Mouse (Mus musculus): Measurements from ENCODE around the gene Hmgcr. TPM values are rescaled to one million over a fixed set of nuclear protein-coding genes. Genes with fewer than 3 reads are reported as not detected.

Gene Hmgcr
- polyA plus RNA-seq, 1 experiment, result 16.2 TPM

DNA sequence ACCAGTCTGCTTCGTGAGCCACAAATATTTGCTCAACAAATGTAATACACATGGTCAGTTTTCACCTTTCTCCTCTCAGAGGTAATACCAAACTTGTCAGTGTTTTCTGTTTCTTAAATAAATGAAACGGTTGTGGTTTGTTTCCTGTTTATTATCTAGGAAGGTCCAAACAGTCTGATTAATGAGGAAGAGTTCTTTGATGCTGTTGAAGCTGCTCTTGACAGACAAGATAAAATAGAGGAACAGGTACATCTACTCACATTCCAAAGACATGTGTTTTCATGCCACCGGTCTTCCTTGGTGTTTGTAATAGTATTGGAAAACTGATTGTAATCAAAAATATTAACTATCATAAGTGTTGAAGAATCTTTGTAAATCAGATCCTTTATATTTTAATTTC is 56.1 kb downstream of the Hmgcr start:
- Histone ChIP-seq H3K4me1 (ENCODE audit: control insufficient read depth, insufficient read depth, low read length) (no peaks in the 10 kb centered on the region), H3K27ac (ENCODE audit: control insufficient read depth, insufficient read depth, low read depth, low read length, poor library complexity) (no peak overlapping the region), H3K4me3 (replicated peaks; ENCODE audit: control insufficient read depth, low read depth, low read length) (no peak overlapping the region)
- 82% methylated on average over 3 of the region's 3 CpGs for WGBS
- TF ChIP-seq POLR2A (IDR thresholded peaks at IDR 0.05; ENCODE audit: borderline replicate concordance, control insufficient read depth, low read depth, low read length) (no peak), CTCF (IDR thresholded peaks at IDR 0.05; ENCODE audit: control insufficient read depth, insufficient read depth, low read length) (no peak)

DNA sequence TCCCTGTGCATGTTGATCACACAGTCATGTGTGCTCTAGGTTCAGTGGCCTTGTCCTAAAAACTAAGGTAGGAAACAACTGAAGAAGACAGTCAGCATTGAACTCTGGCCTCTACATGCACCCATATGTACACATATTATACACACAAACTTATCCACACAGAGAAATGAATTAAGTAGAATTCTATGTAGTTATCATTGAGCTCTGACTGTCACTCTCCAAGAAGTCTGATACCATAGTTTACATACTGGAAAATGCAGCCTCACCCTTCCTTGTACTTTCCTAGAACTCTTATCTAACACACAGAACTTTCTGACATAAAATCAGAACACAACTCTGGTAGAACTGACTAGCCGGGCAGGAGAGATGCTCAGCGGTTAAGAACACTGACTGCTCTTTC is 66.5 kb downstream of the Hmgcr start:
- Histone ChIP-seq H3K4me1 (ENCODE audit: control insufficient read depth, insufficient read depth, low read length) (no peaks in the 10 kb centered on the region), H3K27ac (ENCODE audit: control insufficient read depth, insufficient read depth, low read depth, low read length, poor library complexity) (no peak overlapping the region), H3K4me3 (replicated peaks; ENCODE audit: control insufficient read depth, low read depth, low read length) (no peak overlapping the region)
- TF ChIP-seq CTCF (IDR thresholded peaks at IDR 0.05; ENCODE audit: control insufficient read depth, insufficient read depth, low read length) (no peak), POLR2A (IDR thresholded peaks at IDR 0.05; ENCODE audit: borderline replicate concordance, control insufficient read depth, low read depth, low read length) (no peak)
- 76% methylated on average over 2 of the region's 2 CpGs for WGBS

- Histone ChIP-seq H3K4me3 (replicated peaks; ENCODE audit: control insufficient read depth, low read depth, low read length) (no peak overlapping the region), H3K4me1 (ENCODE audit: control insufficient read depth, insufficient read depth, low read length) (no peaks in the 10 kb centered on the region), H3K27ac (ENCODE audit: control insufficient read depth, insufficient read depth, low read depth, low read length, poor library complexity) (no peak overlapping the region)
- TF ChIP-seq POLR2A (IDR thresholded peaks at IDR 0.05; ENCODE audit: borderline replicate concordance, control insufficient read depth, low read depth, low read length) (no peak), CTCF (IDR thresholded peaks at IDR 0.05; ENCODE audit: control insufficient read depth, insufficient read depth, low read length) (no peak)
- WGBS, result 90% methylated on average over 9 of the region's 9 CpGs
Observed at GRCm38 (mm10) chr13:96599182-96599581, 71.6 kb downstream of the Hmgcr start.

Other genes starting within 250 kb of the Hmgcr start
- gene Ankdd1b, start 199.7 kb downstream of the Hmgcr start, polyA plus RNA-seq (2011; ENCODE audit: insufficient read depth, insufficient read length, low replicate concordance, missing spikeins), result not detected in 2 replicates
- not detected in 2 replicates for gene Gm17622, start 180.2 kb downstream of the Hmgcr start, polyA plus RNA-seq (2011; ENCODE audit: insufficient read depth, insufficient read length, low replicate concordance, missing spikeins)
- 3.5 and 6.6 TPM in 2 replicates for gene Polk, start 128.4 kb downstream of the Hmgcr start, polyA plus RNA-seq (2011; ENCODE audit: insufficient read depth, insufficient read length, low replicate concordance, missing spikeins)
- gene Col4a3bp, start 128.3 kb downstream of the Hmgcr start, polyA plus RNA-seq (2011; ENCODE audit: insufficient read depth, insufficient read length, low replicate concordance, missing spikeins), result 10.9 and 18.0 TPM in 2 replicates
- gene Ankrd31, start 77.3 kb upstream of the Hmgcr start, polyA plus RNA-seq (2011; ENCODE audit: insufficient read depth, insufficient read length, low replicate concordance, missing spikeins), result not detected in 2 replicates